Mouse (Mus musculus): Measurements from ENCODE around the gene Jmy.
"Not testable (repeated sequence)": the region's sequence is repeated elsewhere in the genome, so short reads cannot be mapped to it uniquely, and the experiment has no call there.

Gene Jmy

DNA sequence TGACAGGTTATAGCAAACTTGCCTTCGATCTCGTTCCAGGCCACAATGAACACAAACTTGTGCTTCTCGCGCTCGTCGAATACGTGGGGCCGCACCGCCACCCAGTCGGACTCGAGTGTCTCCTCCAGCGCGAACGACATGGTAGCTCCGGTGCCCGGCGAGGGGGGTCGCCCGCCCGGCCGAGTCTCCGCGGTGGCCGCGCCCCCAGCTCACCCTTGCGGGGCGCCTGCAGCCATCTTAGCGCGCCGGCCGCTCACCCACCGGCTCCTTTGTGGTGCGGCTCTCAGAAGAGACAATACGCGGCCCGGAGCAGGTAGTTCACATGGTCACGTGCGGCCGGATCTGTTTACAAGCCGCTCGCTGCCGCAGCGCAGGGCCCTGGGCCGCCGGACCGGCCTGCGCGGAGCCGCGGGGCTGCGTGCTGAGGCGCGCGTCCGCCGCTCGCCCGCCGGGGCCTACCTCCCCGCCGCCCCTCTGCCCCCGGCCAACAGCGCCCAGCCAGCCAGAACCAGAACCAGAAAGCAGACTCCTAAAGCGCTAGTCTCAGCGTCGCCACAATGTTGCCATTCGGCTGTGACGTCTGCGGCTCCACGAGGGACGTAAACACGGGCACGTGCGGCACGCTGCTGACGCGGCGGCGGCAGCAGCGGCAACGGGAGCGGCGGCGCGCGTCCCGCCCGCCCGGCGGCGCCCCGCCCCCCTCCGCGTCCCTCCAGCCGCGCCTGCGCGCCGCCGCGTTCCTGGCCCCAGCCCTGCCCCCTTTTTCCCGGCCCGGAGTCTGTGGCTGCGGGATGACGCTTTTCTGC is at the start of gene Jmy:
Gene Jmy, minus strand, starts transcription at position 642 of the 806 bp plus-strand sequence.
- peak; percentile 57 to 85 for DNase-seq (ENCODE audit: low spot score in 2 of 2)

DNA sequence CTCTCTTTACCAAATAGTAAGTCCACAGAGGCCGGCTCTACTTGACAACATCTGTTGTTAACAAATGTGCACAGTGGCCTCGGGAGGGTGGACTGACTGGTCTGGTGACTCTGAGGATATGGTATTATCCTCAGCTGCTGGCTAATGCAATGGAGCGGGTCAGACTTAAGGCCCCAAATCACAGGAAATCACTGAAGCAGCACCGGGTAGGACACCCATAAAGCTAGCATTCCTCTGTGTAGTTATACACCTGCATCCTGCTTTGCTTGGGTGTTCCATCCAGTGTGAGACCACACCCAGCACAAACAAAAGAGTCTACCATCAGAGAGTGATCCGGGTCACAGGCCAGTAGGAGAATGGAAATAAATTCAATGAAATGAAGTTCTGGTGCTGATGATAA is 48.0 kb upstream of the Jmy start:
- no peak for DNase-seq (ENCODE audit: low spot score in 2 of 2)

DNA sequence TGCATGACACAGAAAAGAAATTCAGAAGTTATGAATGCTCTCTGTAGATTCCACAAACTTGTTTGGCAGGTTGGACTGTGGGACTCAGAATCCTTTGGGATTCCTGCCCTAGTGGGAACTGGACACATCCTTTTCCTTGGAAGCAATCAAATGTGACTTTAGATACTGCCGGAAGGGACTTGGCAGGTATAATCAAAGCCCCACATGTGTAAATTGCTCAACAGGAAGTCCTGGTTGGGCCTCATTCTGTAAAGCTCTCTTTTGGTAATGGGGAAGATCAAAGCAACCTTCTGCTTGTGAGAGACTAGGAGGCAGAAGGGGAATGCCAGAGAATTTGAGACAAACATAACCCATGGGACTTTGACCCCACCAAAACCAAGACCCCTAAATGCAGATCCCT is 46.4 kb upstream of the Jmy start:
- DNase-seq (ENCODE audit: low spot score in 2 of 2): no peak

DNA sequence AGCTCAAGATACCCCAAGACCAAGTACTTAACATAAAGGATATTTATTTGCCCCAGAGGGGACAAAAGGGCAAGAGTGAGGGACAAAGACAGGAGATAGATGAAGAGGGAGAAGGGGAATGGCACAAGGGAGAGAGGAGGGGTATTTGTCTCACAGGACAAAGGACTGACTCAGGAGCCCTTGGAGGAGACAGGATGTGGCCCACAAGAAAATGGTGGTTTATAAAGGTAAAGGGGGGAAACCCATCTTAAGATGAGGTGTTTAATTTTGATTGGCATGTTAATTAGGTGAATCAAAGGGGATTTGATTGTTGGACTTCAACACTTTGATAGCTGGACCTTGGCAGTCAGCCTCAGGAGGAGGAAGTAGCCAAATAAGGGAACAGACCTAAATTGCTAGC is 44.7 kb upstream of the Jmy start:
- no peak for DNase-seq (ENCODE audit: low spot score in 2 of 2)

DNA sequence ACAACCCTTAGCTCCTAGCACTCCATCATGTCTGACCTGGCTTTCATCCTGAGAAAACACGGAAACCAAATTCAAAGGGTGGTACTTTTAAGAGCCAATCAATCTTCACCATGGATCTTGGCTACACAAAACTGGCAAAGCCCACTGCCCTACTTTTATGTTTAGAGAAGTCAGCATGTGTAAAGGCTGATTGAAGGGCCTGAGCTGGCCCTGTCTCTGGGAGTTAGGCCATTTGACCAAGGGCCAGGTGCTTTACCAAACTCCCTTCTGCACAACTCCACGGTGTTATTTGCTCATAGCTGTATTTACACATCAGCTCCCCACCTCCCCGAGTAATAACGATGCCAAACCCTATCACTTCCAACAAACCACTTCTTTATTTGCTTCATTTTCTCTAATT is 39.7 kb upstream of the Jmy start:
- DNase-seq (ENCODE audit: low spot score in 2 of 2): no peak

DNA sequence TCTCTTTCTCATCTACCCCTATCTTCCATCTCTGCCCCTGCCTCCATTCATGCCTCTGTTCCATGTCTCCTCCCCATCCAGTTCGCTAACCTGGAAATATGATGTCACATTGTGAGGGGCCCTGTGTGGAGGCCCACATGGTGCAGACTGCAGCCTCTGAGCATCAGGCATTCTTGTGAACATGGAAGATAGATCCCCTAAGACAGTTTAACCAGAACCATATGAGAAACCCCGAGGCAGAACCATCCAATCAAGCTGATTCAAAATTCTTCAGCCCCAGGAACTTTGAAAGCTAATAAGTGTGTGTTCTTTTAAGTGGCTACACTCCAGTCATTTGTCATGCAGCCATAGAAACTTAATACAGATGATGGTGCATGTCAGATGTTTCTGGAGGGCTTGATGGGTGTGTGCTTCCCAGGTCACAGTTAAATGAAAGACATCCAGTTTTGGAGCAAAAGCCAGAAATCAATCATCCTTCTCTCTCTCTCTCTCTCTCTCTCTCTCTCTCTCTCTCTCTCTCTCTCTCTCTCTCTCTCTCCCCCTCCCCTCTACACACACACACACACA is 19.2 kb upstream of the Jmy start:
- no peak for DNase-seq (ENCODE audit: low spot score in 2 of 2)

DNA sequence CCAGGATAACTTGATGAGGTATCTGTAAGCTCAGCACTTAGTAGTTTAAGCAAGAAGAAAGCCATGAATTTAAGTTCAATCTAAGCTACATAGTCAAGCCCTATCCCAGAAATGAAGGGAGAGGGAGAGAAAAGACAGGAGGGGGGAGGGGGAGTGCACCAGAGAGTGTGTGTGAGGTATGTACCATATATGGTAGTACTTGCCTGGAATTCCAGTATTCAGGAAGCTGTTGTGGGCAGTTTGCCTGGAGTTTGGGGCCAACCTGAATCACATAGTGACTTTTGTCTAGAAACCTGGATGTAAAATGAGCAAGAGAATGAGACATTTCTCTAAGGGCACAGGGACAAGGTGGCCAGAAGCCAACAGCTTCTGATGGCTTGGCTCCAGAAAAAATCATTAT is 17.6 kb upstream of the Jmy start:
- no peak for DNase-seq (ENCODE audit: low spot score in 2 of 2)

DNA sequence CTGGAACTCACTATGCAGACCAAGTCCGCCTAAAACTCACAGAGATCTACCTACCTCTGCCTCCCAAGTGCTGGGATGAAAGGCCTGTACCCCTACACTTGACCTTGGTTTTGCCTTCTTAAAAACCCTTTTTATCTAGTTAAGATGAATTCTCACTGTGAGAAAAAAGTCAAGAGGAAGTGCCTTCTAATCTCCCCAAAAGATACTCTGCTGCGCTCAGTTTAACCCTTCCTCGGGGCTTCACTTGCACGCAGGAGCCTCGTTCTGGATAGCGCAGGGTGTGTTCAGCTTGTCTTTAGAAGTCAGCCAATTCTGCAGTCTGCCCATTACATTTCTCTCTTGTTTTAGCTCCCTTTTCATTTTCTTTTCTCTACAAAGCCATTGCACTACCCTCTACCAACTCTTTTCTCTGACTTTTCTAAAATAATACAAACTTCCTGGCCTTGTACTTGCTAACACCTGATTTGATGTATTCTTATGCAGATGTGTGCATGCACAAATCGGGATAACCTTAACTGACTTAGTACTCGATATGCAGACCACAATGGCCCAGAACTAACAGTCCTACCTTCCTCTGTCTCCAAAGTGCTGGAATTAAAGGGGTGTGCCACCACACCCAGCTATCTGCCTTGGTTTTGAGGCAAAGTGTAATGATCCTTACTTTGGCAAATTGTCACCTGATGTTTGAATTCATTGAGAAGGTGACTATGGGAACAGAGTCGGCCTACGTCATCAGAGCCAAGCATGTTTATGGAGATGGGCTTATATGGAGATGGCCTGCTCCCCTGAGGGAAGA is 14.6 kb upstream of the Jmy start:
- no peak for DNase-seq (ENCODE audit: low spot score in 2 of 2)

DNA sequence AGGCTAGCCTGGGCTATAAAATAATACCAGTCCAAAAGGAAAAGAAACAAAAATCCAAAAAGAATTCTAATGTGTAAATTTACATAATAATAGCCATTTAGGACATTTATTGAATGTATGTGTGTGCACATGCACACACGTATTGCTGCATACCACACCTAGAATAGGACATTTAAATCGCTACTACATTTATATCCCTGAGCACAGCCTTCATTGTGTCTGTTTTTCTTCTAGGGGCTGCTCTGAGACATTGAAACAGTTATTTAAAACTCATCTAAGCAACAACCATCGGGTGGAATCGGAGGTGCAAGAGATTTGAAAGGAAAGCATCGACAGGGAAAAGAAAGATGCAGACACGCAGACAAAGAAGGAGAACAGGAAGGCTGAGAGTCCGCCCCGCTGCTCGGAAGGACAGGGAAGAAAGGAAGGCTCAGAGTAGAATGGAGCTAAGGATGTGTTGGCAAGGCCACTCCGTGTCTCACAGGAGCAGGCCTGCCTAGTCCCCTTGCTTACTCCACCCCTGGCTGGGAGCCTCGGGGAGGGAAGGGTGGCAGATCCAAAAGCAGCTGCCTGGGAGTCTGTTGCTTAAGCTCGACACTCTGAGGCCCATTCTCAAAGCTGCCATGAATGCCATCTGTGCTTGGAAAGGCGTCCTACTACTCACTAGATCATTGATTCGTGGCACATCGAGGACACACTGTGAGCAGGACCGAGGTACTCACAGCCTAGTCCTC is 11.0 kb upstream of the Jmy start:
- peak in 1 of 2 experiments; percentile 1 for DNase-seq (ENCODE audit: low spot score in 2 of 2)

DNA sequence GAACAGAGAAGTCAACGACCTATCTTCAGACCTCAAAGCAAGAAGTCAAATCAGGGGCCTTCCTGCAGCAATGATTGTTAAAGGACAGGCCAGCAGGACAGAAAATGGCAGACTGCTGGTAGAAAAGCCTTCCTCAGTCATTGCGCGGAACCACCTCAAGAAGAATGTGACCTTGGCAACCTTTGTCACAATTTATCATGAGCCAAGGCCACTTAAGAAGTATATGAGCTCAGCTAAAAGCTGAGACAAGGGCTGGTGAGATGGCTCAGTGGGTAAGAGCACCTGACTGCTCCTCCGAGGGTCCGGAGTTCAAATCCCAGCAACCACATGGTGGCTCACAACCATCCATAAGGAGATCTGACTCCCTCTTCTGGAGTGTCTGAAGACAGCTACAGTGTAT is 7.3 kb upstream of the Jmy start:
- DNase-seq (ENCODE audit: low spot score in 2 of 2): not testable (repeated sequence)

DNA sequence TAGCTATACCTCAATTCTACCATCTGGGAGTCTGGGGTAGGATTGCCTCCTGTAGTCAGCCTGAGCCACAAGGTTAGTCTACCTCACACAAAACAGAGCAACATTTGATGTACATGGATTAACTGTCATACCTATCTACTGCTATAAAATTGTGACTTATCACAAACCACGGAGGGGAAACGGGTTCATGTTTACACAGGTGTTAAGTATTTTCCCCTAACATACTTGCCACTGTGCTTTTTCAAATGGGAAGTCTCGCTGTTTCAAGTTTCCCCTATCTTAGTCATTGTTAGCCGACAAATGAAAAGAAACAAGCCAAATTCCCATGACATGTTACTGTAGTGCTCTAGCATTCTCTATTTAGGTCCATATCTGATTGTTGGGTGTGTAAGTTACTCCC is 2.1 kb upstream of the Jmy start:
- no peak for DNase-seq (ENCODE audit: low spot score in 2 of 2)

DNA sequence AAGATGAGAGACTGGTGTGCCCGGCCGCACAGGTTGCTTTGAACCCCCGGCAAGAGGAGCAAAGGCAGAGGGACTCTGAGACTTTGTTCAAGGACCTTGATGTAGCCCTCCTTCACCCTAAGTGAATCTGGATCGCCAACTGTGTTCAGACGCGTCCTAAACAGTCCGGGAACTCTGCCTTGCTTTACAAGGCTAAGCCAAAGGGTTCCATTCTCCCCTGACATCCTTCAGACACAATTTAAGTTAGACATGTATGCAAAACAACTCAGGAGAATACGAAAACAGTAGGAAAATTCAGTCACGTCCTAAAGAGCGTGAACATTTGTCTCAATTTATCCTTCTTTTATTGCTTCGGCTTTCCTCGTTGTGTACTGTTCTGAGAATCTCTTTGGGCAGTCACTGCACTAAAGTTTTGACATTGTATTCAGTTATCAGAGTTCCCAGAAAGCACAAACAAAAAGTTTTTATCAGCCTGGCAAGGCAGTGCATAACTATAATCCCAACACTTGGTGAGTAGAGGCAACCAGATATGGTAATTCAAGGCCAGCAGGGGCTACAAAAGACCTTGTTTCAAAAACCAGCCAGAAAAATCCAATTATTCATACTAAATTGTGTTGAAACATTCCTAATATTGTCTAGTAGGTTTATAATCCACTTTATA is 495 bp upstream of the Jmy start:
- no peak for DNase-seq (ENCODE audit: low spot score in 2 of 2)

DNA sequence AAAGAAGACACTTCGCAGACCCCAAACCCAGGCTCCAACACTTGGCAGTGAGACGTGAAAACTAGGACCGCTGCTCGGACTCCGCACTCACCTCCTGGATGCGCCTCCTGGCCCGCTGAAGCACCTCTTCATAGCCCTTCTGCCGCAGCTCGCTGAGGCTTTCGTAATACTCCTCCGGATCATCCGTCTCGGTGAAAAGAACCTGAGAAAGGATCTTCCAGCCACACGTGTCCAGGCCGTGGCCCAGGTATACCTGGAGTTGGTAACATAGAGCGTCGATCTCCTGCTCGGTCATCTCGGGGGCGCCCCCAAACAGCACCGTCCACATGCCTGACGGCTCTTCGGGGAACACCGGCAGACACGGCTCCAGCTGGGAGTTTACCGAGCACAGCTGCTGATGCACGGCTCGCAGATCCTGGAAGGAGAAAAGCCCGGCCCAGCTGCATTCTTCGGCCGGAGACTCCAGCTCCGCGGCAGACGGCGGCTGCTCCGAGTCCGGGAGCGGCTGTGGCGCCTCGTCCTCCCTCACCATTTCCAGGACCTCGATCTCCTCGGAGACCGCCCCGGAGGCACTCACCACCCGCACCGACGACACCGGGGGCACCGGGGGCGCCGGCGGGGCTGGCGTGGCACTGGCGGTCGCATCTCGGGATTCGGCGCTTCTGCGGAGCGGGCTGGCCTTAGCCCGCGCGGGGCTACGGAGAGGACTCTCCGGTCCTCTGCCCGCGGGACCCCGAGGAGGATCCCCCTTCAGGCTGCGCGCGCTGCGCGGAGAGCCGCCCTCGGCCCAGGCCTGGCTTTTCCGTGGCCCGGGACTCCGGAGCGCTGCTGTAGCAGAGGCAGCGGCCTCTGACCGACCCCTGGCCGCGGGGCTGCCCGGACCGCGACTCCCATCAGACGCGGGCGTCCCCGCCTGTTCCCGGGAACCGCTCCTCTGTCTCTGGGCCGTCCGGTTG is 1.1 kb downstream of the Jmy start:
- peak; percentile 24 to 38 for DNase-seq (ENCODE audit: low spot score in 2 of 2)

DNA sequence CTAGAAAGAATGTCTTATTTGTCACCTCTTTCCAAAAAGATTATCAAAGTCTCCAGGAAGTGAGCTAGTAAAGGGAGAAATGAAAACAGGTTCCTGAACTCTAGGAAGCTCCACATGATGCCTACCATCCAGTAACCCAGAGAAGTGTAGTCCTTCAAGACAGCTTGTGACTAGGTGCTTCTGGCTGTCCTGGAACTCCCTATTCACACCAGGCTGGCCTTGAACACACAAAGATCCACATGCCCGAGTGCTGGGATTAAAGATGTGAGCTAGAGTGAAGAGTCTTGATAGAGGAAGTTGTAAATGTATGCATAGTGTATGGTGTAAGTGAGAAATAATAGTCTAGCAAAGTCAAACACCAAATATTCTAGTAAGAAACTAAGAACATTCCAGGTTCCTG is 2.6 kb downstream of the Jmy start:
- no peak for DNase-seq (ENCODE audit: low spot score in 2 of 2)

DNA sequence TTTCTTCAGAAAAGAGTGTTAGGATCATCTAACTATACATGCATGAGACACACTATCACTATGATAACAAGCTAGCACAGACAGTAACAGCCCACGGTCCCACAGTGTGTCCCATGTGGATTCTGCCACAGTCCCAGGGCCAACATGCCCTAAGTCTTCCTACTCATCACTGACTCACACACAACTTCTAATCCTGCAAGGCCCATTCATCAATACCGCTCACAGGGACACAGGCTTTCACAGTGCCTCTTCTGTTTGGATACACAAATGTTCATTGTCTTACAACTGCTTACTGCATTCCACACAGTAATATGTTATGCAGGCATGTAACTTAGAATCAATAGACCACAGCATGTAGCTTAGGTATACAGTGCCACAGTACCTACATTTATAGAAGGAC is 11.1 kb downstream of the Jmy start:
- DNase-seq (ENCODE audit: low spot score in 2 of 2): no peak

DNA sequence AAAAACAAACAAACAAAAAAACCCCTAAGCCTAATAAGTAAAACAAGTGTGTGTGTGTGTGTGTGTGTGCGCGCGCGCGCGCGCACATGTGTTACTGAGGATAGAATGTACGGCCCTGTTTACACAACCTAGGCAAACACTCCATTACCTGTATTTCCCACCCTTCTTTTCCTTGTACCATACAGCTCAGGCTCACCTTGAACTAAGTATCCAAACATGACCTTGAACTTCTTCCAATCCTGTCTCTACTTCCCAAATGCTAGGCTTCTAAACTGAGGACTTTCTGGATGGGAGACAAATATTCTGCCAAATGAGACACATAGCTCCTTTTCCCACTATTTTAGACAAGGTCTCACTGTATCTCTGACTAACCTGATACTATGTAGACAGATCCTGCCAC is 11.9 kb downstream of the Jmy start:
- DNase-seq (ENCODE audit: low spot score in 2 of 2): no peak

DNA sequence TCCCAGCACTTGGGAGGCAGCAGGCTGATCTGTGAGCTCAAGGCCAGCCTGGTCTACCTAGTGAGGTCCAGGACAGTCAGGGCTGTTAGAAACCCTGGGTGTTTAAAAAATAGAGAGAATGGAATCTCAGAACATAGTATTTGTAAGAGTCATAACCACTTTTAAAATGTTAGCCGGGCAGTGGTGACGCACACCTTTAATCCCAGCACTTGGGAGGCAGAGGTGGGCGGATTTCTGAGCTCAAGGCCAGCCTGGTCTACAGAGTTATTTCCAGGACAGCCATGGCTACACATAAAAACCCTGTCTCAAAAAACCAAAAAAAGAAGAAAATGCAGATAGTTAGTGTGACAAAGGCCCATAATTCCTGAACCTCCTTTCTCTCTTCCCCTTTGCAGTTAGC is 15.3 kb downstream of the Jmy start:
- DNase-seq (ENCODE audit: low spot score in 2 of 2): no peak

DNA sequence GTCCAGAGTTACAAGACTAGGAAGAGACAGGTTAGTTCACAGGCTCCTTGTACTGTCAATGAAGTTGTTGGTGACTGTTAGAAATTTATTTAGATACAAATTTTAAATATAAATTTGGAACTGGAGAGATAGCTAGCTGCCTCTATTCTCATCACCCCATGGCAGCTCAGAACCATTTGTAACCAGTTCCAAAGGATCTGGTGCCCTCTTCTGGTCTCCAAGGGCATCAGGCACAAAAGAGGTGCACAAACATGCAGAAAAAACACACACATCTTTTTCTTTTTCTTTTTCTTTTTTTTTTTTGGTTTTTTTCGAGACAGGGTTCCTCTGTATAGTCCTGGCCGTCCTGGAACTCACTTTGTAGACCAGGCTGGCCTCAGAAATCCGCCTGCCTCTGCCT is 18.5 kb downstream of the Jmy start:
- DNase-seq (ENCODE audit: low spot score in 2 of 2): no peak

DNA sequence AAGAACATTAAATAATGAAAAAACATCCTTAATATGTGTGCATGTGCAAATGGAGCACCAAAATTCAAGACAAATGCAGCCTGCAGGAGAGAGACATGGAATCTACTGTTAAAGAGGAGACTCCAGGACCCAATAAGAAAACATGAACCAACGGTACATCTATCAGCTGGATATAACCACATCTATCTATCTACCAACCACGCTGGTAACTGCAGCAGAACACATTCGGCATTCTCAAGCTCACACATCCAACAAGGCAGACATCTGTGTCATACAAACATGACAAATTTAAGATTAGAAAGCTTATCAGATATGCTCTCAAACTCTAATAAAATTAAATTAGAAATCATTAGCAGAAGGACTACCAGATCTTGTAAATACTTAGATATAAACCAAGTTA is 21.3 kb downstream of the Jmy start:
- DNase-seq (ENCODE audit: low spot score in 2 of 2): no peak

DNA sequence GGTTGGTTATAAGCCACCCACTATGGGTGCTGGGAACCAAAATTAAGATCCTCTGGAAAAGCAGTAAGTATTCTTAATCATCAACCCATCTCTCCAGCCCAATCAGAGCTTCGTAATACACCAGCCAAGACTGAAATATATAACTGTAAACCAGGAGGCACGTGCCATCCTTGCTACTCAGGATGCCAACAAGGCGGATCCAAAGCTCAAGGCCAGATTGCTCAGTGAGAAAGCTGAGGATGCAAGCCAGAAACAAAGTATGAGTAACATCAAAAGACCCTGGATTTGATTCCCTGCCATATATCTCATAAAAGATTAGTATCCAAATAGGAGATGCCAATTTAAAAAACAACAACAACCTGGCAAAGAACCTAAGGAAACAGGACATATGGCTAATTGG is 31.3 kb downstream of the Jmy start:
- DNase-seq (ENCODE audit: low spot score in 2 of 2): no peak

DNA sequence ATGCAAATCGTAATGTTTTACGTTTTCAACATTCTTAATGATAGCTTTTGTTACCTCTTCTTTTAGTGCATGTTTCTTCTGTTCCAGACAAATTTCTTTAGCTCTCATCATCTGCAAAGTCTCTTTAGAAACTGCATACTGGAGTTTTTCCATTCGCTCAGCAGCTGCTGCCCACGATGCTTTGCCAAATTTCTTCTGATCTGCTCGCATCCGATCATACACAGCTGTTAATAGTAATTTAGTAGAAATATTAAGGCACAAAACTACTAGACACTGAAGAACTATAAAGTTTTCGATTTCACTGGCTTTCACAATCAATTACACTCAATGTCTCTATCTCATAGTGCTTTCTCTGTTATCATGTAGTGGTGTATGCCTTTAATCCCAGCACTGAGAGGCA is 40.0 kb downstream of the Jmy start:
- no peak for DNase-seq (ENCODE audit: low spot score in 2 of 2)

Data from cerebellum, postnatal 4 days (tissue).